Mouse (Mus musculus) hindbrain, embryonic 16.5 days (tissue): ENCODE data around the gene Cdkl2. TPM values are rescaled to one million over a fixed set of nuclear protein-coding genes. Genes with fewer than 3 reads are reported as not detected.
A peak's percentile ranks its signal among the peaks of the same experiment; 100 is the strongest.

Experiments used
- ATAC-seq: fragments of 200-750 bp; cut with Nextera tagmentation; 2 replicates; pipeline ENCODE4 v1.8.0; 2017; ENCODE audit warnings: moderate TSS enrichment, moderate library complexity
- H3K27ac ChIP-seq: fragments of 300-500 bp; sonication (generic); 2 replicates; pipeline ENCODE4 v1.5.1; 2014; ENCODE audit warnings: low read depth, mild to moderate bottlenecking, control low read depth, low read length, moderate library complexity
- H3K27me3 ChIP-seq: fragments of 300-500 bp; sonication (generic); replicated peaks from 2 replicates; pipeline ENCODE4 v1.6.1; 2014; ENCODE audit warnings: low read length; ENCODE audit not compliant: control insufficient read depth, insufficient read depth
- H3K36me3 ChIP-seq: fragments of 300-500 bp; sonication (generic); 2 replicates; pipeline ENCODE4 v1.6.1; 2014; ENCODE audit warnings: mild to moderate bottlenecking, low read length, moderate library complexity, mixed read lengths; ENCODE audit not compliant: control insufficient read depth, insufficient read depth
- H3K4me1 ChIP-seq: fragments of 300-500 bp; sonication (generic); 2 replicates; pipeline ENCODE4 v1.6.1; 2014; ENCODE audit warnings: low read depth, low read length; ENCODE audit not compliant: control insufficient read depth, insufficient read depth
- H3K4me2 ChIP-seq: fragments of 300-500 bp; sonication (generic); 2 replicates; pipeline ENCODE4 v1.6.1; 2014; ENCODE audit warnings: mild to moderate bottlenecking, low read length, control low read depth, moderate library complexity
- H3K4me3 ChIP-seq: fragments of 300-500 bp; sonication (generic); 2 replicates; pipeline ENCODE4 v1.5.1; 2014; ENCODE audit warnings: mild to moderate bottlenecking, low read length, control low read depth, moderate library complexity
- H3K9ac ChIP-seq: fragments of 300-500 bp; sonication (generic); 2 replicates; pipeline ENCODE4 v1.6.1; 2014; ENCODE audit warnings: low read depth, mild to moderate bottlenecking, control low read depth, low read length, moderate library complexity
- H3K9me3 ChIP-seq: fragments of 300-500 bp; sonication (generic); 2 replicates; pipeline ENCODE4 v1.6.1; 2014; ENCODE audit warnings: mild to moderate bottlenecking, low read length, moderate library complexity; ENCODE audit not compliant: control insufficient read depth
- WGBS: fragments of 180-500 bp; shearing (Covaris S2); extraction: QIAGEN DNeasy Blood & Tissue Kit; methylation state at CpG from one replicate; pipeline ENCODE4 v1.1.7; 2014; 5-methylcytosine and 5-hydroxymethylcytosine counted together
- polyA plus RNA-seq: library from polyadenylated mRNA; unstranded; fragments of >200 nt; fragmentation: Nextera tagmentation; extraction: Ambion mirVana; gene quantifications from 2 replicates; pipeline ENCODE4 v1.2.1, GENCODE M21; 2015

Cdkl2 gene
- 19.7 and 24.9 TPM in 2 replicates for polyA plus RNA-seq

DNA sequence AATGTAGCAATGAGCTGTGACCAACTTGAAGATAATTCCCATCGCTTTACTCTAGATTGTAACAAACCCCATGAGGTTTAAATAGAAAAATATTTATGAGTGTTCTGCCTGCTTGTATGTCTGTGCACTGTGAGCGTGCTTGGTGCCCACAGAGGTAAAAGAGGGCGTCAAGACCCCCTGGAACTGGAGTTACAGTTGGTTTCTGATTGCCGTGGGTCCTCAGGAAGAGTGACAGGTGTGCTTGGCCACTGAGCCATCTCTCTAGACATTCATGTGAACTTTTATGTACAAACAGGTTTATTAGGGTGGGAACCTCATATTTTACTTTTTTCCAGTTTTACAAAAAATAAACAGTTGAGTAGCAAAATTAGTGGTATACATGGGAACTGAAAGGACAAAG, at the start of gene Cdkl2:
TSS of gene Cdkl2 (minus strand) at position 101 of the 400 bp plus-strand sequence.
- H3K36me3 ChIP-seq = no peaks in the 10 kb centered on the region
- no peaks in the 10 kb centered on the region for H3K9me3 ChIP-seq
- peak within 1 kb of the TSS; percentile 92 for H3K4me3 ChIP-seq
- H3K4me1 ChIP-seq = peaks cover 3% of the 10 kb centered on the region
- H3K9ac ChIP-seq = peak within 1 kb of the TSS; percentile 75
- WGBS = 70% methylated on average over 4 of the region's 4 CpGs
- H3K27ac ChIP-seq = peak within 1 kb of the TSS; percentile 80
- H3K4me2 ChIP-seq = peak within 1 kb of the TSS; percentile 96
- H3K27me3 ChIP-seq = no peaks in the 10 kb centered on the region; the same call in 1 of the 2 replicates
- no peak for ATAC-seq

GRCm38 (mm10) chr5:92087469-92087868, 43.8 kb upstream of the Cdkl2 start:
- Histone ChIP-seq H3K9me3 (no peaks in the 10 kb centered on the region), H3K27ac (no peak overlapping the region), H3K27me3 (no peaks in the 10 kb centered on the region), H3K4me3 (no peak overlapping the region), H3K36me3 (no peaks in the 10 kb centered on the region), H3K4me1 (peaks cover 4% of the 10 kb centered on the region; the same call in 1 of the 2 replicates), H3K4me2 (no peak overlapping the region), H3K9ac (no peak overlapping the region)
- WGBS = 96% methylated on average over 4 of the region's 4 CpGs
- no peak for ATAC-seq

DNA sequence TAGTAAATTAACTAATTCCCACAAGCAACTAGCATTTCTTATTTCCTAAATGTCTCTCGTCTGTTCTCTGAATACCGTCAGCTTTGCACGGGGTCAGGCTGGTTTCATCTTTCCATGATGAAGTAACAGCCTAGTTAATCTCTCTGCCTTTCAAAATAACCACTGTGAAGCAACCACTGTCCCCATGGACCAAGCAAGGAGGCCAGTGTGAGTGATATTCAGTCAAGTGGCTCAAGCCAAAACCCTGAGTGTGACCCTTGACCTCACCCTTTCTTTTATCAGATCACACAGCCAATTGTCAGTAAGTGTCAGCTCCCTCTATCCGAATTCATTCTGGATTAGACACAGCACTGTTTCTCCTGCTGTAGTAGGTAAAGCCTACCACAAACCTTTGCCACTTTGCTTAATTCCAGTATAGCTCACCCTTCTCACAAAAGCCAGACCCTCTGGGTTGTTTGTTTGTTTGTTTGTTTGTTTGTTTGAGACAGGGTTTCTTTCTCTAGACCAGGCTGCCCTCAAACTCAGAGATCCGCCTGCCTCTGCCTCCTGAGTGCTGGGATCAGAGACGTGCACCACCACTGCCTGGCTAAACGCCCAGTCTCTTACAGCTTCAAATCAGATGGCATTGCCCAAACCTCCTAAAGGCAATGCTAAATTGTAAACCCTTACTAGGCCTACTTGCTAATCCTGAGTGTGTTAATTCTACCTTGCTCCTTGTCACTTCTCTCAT, 42.3 kb upstream of the Cdkl2 start:
- H3K27me3 ChIP-seq = no peaks in the 10 kb centered on the region
- no peaks in the 10 kb centered on the region for H3K9me3 ChIP-seq
- H3K4me1 ChIP-seq = peaks cover 18% of the 10 kb centered on the region
- no peak overlapping the region for H3K4me2 ChIP-seq
- ATAC-seq = no peak
- H3K9ac ChIP-seq = no peak overlapping the region
- 82% methylated on average over 7 of the region's 7 CpGs for WGBS
- no peak overlapping the region for H3K4me3 ChIP-seq
- H3K36me3 ChIP-seq = no peaks in the 10 kb centered on the region
- no peak overlapping the region for H3K27ac ChIP-seq

DNA sequence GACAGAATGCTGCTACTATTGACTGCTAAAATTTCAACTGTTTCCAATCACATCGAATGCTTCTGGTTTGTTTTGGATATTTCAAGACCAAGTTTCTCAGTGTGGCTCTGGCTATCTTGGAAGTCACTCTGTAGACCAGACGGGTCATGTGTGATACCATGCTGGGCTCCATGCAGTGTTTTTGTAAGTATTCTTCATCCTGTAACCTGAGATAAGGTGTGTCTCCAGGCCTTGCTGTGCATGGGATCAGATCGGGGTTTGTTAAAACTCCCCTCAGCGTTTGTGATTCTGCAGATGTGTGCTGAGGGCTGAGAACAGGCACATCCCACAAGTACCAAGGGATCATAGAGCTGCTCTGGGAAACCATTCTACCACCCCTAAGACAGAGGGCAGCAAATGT, 41.6 kb upstream of the Cdkl2 start:
- ATAC-seq = no peak
- H3K4me1 ChIP-seq = peaks cover 24% of the 10 kb centered on the region
- whole genome bisulfite sequencing = 63% methylated on average over 4 of the region's 4 CpGs
- no peaks in the 10 kb centered on the region for H3K36me3 ChIP-seq
- H3K27me3 ChIP-seq = no peaks in the 10 kb centered on the region
- H3K4me2 ChIP-seq = no peak overlapping the region
- no peak overlapping the region for H3K9ac ChIP-seq
- H3K9me3 ChIP-seq = no peaks in the 10 kb centered on the region
- H3K4me3 ChIP-seq = no peak overlapping the region
- no peak overlapping the region for H3K27ac ChIP-seq

DNA sequence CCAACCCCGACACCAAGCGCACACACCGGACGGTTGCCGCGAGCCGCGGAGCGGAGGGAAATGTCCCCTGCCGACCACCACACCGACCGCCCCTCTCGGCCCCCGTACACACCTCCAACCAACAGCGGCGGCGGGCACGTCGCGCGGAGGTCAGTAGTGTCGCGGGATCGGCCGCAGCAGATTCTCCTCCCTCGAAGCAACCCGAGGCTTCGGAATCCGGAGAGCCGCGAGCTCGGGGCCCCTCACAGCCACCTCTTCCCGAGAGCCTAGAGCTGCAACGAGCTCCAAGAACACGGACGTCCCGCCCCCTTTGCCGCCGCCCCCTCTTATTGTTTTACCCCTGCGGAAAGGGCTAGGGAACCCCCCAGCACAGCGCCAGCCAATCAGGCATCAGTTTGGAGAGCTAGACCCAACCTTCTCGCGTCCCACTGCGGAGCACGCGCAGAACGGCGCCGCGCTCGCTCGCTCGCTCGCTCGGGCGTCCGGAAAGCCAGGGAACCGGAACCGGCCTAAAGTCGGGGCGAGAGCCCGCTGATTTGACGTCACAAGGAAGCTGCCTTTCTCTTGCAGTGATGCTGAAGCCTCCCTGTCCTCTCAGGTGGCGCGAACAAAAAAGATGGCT, 39.8 kb upstream of the Cdkl2 start, which contains the start of gene G3bp2:
TSS of gene G3bp2 (minus strand) at position 303 of the 622 bp plus-strand sequence.
- peaks cover 30% of the 10 kb centered on the region for H3K4me1 ChIP-seq
- H3K4me2 ChIP-seq = peak within 1 kb of the TSS; percentile 64
- peak within 1 kb of the TSS; percentile 99 for H3K27ac ChIP-seq
- under 1% methylated on average over 64 of the region's 65 CpGs for WGBS
- H3K27me3 ChIP-seq = no peaks in the 10 kb centered on the region
- no peaks in the 10 kb centered on the region for H3K36me3 ChIP-seq
- H3K9ac ChIP-seq = peak within 1 kb of the TSS; percentile 95
- peak; percentile 99 for ATAC-seq
- H3K4me3 ChIP-seq = peak within 1 kb of the TSS; percentile 98
- H3K9me3 ChIP-seq = no peaks in the 10 kb centered on the region

GRCm38 (mm10) chr5:92082821-92083401, 39.2 kb upstream of the Cdkl2 start:
- peak; percentile 73 for ATAC-seq
- Histone ChIP-seq H3K9ac (peak overlapping the region; percentile 95), H3K4me3 (peak overlapping the region; percentile 98), H3K9me3 (no peaks in the 10 kb centered on the region), H3K4me1 (peaks cover 30% of the 10 kb centered on the region), H3K27ac (peak overlapping the region; percentile 99), H3K36me3 (no peaks in the 10 kb centered on the region), H3K27me3 (no peaks in the 10 kb centered on the region), H3K4me2 (peak overlapping the region; percentile 64)
- WGBS = under 1% methylated on average over 51 of the region's 55 CpGs

DNA sequence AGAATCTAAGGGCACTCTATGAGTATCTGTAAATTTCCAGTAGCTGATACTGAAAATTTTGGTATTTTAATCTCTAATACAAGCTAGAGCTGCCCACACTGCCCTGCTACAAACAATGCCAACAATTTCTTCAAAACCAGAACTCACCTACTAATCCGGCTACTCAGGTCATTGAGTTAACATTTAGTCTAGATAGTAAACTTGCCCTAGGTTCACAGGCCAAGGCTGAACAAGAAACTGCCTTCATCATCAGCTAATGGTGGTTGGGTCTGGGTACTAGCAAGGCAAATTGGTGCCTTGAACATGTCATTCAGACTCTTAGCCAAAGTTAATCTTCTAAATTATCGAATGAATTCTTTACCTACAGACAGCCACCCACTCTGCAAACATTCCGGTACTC, 37.6 kb upstream of the Cdkl2 start:
- no peak overlapping the region; the same call in 1 of the 2 replicates for H3K9ac ChIP-seq

DNA sequence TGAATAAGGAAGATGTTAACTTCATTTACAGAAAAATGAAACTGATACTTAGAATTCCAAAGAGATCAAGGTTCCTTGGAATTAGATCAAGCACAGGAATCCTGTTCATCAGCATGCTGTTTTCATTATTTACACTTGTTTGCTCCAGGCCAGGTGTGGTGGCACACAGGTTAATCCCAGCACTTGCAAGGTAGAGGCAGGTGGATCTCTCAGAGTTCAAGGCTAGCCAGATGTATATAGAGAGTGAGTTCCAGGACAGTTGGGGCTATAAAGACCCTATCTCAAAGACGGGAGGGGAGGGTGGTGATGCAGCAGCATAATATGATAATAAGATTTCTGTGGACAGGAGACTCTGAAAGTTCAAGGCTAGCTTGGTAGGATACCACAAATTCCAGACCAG, 36.7 kb upstream of the Cdkl2 start:
- Histone ChIP-seq H3K27ac (no peak overlapping the region), H3K27me3 (no peaks in the 10 kb centered on the region), H3K36me3 (no peaks in the 10 kb centered on the region), H3K4me2 (no peak overlapping the region), H3K9me3 (no peaks in the 10 kb centered on the region), H3K4me3 (no peak overlapping the region), H3K9ac (no peak overlapping the region), H3K4me1 (peaks cover 30% of the 10 kb centered on the region)
- 60% methylated on average over 1 of the region's 1 CpGs for whole genome bisulfite sequencing
- ATAC-seq = no peak

More for the DNA sequence above, 37.6 kb upstream of the Cdkl2 start:
- H3K4me3 ChIP-seq = peak overlapping the region; percentile 98
- H3K4me2 ChIP-seq = peak overlapping the region; percentile 64
- peaks cover 30% of the 10 kb centered on the region for H3K4me1 ChIP-seq
- no peak for ATAC-seq
- H3K9me3 ChIP-seq = no peaks in the 10 kb centered on the region
- no peak overlapping the region for H3K27ac ChIP-seq
- H3K36me3 ChIP-seq = no peaks in the 10 kb centered on the region
- 66% methylated on average over 3 of the region's 3 CpGs for WGBS
- H3K27me3 ChIP-seq = no peaks in the 10 kb centered on the region

GRCm38 (mm10) chr5:92079304-92079703, 35.6 kb upstream of the Cdkl2 start:
- Histone ChIP-seq H3K4me3 (no peak overlapping the region), H3K4me1 (peaks cover 28% of the 10 kb centered on the region), H3K9me3 (no peaks in the 10 kb centered on the region), H3K27ac (no peak overlapping the region), H3K36me3 (no peaks in the 10 kb centered on the region), H3K27me3 (no peaks in the 10 kb centered on the region), H3K4me2 (no peak overlapping the region), H3K9ac (no peak overlapping the region)
- no peak for ATAC-seq
- WGBS = 84% methylated on average over 1 of the region's 1 CpGs
